Mouse (Mus musculus): Measurements from ENCODE around the gene Rplp1.

Gene Rplp1

GRCm38 (mm10) chr9:61914203-61914916, at the start of gene Rplp1:
Gene Rplp1, minus strand, starts transcription at chr9:61914542.
- DNase-seq, result peak; percentile 99

- DNase-seq, result no peak
These were observed 49.0 kb upstream of the Rplp1 start for GRCm38 (mm10) chr9:61963356-61963755.

DNA sequence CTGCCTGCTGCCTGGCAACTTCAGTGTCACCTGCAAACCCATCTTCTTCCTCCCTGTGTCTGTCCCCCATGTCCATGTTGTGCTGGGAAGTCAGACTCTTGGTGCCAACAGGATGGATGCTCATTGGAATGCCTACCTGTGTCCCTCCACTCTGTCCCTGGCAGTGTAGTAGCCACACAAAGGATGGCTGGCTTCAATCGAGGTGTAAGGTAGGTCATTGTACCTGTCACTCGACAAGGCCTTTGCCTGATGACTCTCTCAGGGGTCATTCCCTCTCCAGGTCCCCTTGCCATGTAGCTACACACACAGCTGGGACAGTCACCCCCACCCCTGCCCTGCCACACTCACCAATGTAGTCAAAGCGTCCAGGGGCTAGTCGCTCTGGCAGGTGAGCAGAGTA, 46.8 kb upstream of the Rplp1 start:
- no peak for DNase-seq

DNA sequence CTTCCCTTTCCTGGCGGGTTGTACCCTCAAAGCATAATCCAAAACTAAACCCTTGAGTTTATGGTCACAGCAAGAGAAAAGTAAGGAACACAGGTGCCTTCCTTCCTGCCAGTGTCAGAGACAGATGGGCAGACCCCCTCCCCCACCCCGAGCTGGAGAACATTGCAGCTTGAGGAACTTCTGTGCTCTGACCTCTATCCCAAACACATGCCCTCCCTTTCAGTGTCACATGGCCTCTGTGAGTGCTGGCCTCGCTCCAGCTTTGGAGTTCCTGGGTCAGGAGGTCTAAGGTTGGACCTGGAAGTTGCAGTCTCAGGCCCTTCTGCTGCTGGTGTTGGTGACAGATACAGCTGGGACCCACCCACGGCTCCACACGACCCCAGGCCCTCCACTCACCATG, 46.4 kb upstream of the Rplp1 start:
- peak; percentile 86 for DNase-seq

- DNase-seq, result peak; percentile 71
These were observed 45.7 kb upstream of the Rplp1 start for GRCm38 (mm10) chr9:61959921-61960569.

DNA sequence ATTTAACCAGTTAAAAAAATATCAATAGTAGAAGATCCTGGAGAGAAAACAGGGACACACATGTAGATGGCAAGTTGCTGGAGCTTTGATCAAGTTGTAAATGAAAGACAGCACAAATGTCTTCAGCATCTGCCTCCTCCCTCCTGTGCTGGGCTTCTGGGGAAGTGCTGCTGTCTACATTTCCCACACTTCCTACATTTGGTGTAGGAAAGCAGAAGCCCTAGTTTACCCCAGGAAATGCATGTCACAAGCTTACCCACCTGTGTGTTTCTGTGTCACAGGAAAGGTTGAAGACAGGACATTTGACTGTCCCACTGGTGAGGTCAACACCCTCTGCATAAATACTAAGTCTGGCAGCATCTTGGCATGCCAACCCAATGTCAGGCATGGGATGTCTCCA, 40.4 kb upstream of the Rplp1 start:
- DNase-seq, result peak; percentile 21

GRCm38 (mm10) chr9:61952241-61952640, 37.9 kb upstream of the Rplp1 start:
- DNase-seq, result no peak

DNA sequence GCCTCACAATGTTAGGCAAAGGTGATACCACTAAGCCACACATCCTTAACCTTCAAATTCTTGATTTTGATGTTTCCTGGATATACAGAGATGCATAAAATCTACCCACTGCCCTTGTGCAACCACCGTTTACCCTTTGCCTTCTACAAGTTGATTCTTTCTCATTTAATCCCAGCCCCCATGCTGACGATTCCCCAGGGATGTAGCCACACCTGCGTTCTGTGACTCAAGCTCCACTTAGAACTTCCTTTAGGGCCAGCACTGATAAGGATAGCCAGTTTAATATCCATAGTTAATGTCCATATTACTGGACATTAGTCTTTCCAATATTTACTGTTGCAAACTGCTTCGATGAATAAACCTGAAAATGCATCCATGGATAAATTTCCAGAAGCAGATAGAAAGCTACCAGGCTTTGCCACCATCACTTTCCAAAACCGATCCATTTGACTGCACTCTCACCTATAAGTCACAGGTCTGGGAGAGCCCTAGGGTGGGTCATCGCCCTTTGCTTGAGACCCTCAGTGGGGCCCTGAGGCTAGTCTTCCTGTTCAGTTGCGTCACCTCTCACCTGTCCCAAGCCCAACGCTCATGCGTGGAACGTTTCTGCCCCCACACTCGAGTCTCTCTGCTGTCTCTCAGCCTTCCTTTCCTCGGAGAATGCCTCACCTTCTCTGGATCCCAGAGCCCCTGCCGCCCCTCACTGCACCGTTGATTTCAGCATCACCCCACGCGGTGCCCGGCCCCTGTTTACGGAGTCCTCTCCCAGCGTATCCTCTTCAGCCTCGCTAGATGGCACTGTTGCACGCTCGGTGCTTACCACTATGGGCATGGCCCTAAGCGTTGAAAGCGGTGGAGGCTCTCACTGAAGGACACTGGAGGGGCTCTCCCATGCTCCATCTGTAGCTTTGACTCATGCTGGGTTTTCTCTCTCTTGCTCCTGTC, 33.3 kb upstream of the Rplp1 start:
- DNase-seq, result peak; percentile 84

- DNase-seq, result peak; percentile 97
These were observed 32.5 kb upstream of the Rplp1 start, which contains the start of gene Kif23 for GRCm38 (mm10) chr9:61946623-61947401. Gene Kif23, minus strand, starts transcription at chr9:61946774.

GRCm38 (mm10) chr9:61945973-61946611, 31.8 kb upstream of the Rplp1 start:
- peak; percentile 25 for DNase-seq

DNA sequence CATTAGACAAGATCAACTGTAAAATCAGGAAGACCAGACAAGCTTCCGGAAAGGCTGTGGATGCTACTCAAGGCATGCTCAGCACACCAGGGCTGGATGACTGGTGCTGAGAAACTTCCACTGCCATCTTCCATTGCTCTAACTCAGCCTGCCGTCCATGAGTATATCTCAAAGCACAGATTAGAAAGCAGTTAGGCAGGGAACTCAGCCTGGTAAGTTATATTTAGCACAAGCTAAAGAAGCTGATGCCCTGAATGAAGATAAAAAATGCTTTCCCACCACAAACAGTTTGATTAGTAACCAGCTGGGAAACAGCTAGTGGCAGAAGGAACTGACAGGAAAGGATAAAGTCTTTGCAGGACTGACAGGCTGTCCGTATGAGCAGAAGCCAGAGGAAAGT, 26.7 kb upstream of the Rplp1 start:
- DNase-seq, result no peak

DNA sequence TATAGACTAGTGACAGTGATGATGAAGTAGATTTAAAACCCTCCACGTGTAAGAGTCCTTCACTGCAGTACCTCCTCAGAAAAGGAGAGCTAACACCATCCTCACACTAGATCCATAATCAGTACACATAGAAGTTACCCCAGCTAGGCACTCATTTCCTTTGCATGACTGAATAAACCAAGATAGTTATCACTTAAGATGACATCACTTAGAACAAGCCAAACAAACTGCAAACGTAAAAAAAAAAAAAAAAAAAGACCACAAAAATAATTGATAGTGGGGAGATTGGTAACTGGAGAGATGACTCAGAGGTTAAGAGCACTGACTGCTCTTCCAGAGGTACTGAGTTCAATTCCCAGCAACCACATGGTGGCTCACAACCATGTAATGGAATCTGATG, 19.0 kb upstream of the Rplp1 start:
- DNase-seq, result no peak

DNA sequence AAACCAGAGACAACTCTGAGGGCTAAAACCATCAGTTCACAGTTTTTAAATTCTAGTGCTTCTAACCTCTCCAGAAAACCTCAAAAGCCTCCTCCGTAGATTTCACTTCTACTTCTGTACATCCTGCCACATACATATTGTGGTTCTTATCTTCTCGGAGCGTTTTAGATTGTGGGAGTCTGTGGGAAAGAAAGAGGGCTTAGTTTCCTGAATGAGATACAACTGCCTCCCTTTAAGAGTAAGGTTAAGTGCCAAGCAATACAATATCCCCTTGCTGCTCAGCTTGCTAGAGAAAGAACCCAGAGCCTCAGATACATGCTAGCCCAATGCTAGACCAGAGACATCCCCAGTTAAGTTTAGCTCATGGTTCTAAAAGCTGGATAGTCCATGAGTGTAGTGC, 17.7 kb upstream of the Rplp1 start:
- DNase-seq, result no peak

DNA sequence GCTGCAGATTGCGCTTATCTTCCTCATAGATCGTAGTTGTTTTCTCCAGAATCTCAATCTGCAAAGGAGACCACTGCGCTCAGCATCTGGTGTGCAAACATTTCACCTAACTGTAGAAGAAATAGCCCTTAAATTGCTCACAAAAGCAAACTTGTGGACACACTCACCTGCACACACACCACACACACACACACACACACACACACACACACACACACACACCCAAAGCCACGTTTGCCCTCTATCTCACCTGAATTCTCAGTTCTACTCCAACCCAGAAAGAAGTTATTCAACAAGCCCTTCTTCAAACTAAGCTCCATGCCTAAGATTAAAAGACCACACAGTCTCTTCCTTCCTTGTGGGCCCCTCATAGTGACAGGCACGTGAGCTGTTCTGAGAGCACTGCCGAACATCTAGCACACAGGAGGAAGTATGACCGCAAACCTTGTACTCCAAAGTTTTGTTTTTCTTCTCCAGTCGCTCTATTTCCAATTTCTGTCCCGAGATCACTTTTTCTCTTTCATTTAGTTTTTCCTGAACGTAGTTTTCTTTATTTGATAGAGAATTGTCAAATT, 10.8 kb upstream of the Rplp1 start:
- DNase-seq, result no peak

DNA sequence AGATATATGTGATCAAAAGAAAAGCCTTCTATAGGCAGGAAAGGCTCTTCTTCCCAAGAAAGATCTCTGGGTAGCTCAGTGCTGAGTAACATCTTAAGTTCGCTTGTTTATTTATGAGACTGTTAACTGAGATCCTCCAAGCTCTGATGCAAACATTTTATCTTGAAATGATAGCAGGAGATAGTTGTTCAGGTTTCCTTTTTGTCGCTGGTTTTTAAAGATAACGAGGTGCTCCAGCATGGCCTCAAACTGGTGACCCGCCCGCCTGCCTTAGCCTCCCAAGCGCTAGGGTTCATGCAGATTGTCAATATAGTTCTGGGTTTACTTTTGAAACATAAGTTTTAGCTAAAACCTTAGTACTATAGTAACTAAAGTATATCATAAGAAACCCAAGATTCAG, 6.0 kb upstream of the Rplp1 start:
- DNase-seq, result no peak

- no peak for DNase-seq
These were observed 5.1 kb upstream of the Rplp1 start for GRCm38 (mm10) chr9:61919464-61919863.

- DNase-seq, result no peak
These were observed 3.1 kb upstream of the Rplp1 start for GRCm38 (mm10) chr9:61917436-61917835.

GRCm38 (mm10) chr9:61916986-61917385, 2.6 kb upstream of the Rplp1 start:
- no peak for DNase-seq

- no peak for DNase-seq
These were observed 1.2 kb upstream of the Rplp1 start for GRCm38 (mm10) chr9:61915393-61916005.

GRCm38 (mm10) chr9:61914917-61915300, 567 bp upstream of the Rplp1 start:
- DNase-seq, result peak; percentile 15

All from lung, postnatal 36 days (tissue).